Mouse (Mus musculus): ENCODE data around the gene 2810004N23Rik.

DNA sequence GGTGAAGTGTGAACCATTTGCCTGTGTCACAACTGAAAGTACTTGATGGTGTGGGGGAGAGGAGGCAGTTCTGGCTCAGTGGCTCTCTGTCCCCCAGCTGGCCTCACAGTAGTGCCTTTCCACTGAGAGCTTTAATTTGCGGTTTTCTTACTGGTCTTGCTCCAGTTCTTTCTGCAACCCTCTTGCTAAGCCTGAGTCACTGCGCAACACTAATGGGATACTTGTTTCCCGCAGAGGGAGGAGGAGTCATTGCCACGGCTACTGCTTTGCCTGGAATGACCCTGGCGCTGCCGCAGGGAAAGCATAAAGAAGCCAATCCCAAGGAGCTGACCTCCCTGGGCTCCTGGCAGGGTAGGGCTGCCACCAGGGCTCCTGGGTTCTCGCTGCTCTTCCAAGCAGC, 36.3 kb downstream of the 2810004N23Rik start:
- TF ChIP-seq CTCF (IDR thresholded peaks at IDR 0.05): no peak
- no peak for TF ChIP-seq EP300 (IDR thresholded peaks at IDR 0.05)

Measured in lung, postnatal 0 days (tissue).